Mouse (Mus musculus): Measurements from ENCODE around the gene Drd1. TPM values are rescaled to one million over a fixed set of nuclear protein-coding genes. Genes with fewer than 3 reads are reported as not detected.

Drd1 gene
- polyA plus RNA-seq, 1 experiment from 2014 or later = not detected

GRCm38 (mm10) chr13:54035541-54035940 lies 20.0 kb downstream of the Drd1 start:
- Histone ChIP-seq H3K9ac (ENCODE audit: low read depth, low read length) (no peak overlapping the region), H3K4me1 (ENCODE audit: control insufficient read depth, low read depth, low read length) (no peaks in the 10 kb centered on the region), H3K4me2 (ENCODE audit: low read depth, low read length) (no peak overlapping the region), H3K27ac (ENCODE audit: low read length) (no peak overlapping the region), H3K27me3 (ENCODE audit: control insufficient read depth, insufficient read depth, low read depth, low read length) (no peaks in the 10 kb centered on the region), H3K9me3 (replicated peaks; ENCODE audit: control insufficient read depth, low read length) (no peaks in the 10 kb centered on the region), H3K36me3 (ENCODE audit: control insufficient read depth, insufficient read depth) (no peaks in the 10 kb centered on the region), H3K4me3 (ENCODE audit: low read depth, low read length) (no peak overlapping the region)
- no peak for ATAC-seq (ENCODE audit: low read depth)
- WGBS (ENCODE audit: insufficient replicate concordance) = 46% methylated on average over 1 of the region's 1 CpGs

GRCm38 (mm10) chr13:54033653-54034052 lies 21.9 kb downstream of the Drd1 start:
- ATAC-seq (ENCODE audit: low read depth) = no peak
- 49% methylated on average over 4 of the region's 4 CpGs for WGBS (ENCODE audit: insufficient replicate concordance)
- no peaks in the 10 kb centered on the region for H3K27me3 ChIP-seq (ENCODE audit: control insufficient read depth, insufficient read depth, low read depth, low read length)

GRCm38 (mm10) chr13:54027079-54027478 lies 28.4 kb downstream of the Drd1 start:
- no peaks in the 10 kb centered on the region for H3K36me3 ChIP-seq (ENCODE audit: control insufficient read depth, insufficient read depth)
- ATAC-seq (ENCODE audit: low read depth) = no peak
- 69% methylated on average over 7 of the region's 7 CpGs for WGBS (ENCODE audit: insufficient replicate concordance)
- H3K4me3 ChIP-seq (ENCODE audit: low read depth, low read length) = no peak overlapping the region
- no peak overlapping the region for H3K4me2 ChIP-seq (ENCODE audit: low read depth, low read length)
- H3K9ac ChIP-seq (ENCODE audit: low read depth, low read length) = no peak overlapping the region
- no peaks in the 10 kb centered on the region for H3K27me3 ChIP-seq (ENCODE audit: control insufficient read depth, insufficient read depth, low read depth, low read length)
- no peak overlapping the region for H3K27ac ChIP-seq (ENCODE audit: low read length)
- no peaks in the 10 kb centered on the region for H3K4me1 ChIP-seq (ENCODE audit: control insufficient read depth, low read depth, low read length)
- H3K9me3 ChIP-seq (replicated peaks; ENCODE audit: control insufficient read depth, low read length) = no peaks in the 10 kb centered on the region

More at GRCm38 (mm10) chr13:54033653-54034052, 21.9 kb downstream of the Drd1 start:
- no peaks in the 10 kb centered on the region for H3K9me3 ChIP-seq (replicated peaks; ENCODE audit: control insufficient read depth, low read length)
- H3K4me2 ChIP-seq (ENCODE audit: low read depth, low read length) = no peak overlapping the region
- no peaks in the 10 kb centered on the region for H3K4me1 ChIP-seq (ENCODE audit: control insufficient read depth, low read depth, low read length)
- H3K9ac ChIP-seq (ENCODE audit: low read depth, low read length) = no peak overlapping the region
- H3K4me3 ChIP-seq (ENCODE audit: low read depth, low read length) = no peak overlapping the region
- H3K36me3 ChIP-seq (ENCODE audit: control insufficient read depth, insufficient read depth) = no peaks in the 10 kb centered on the region
- no peak overlapping the region for H3K27ac ChIP-seq (ENCODE audit: low read length)

- no peak overlapping the region for H3K4me3 ChIP-seq (ENCODE audit: low read depth, low read length)
- H3K27me3 ChIP-seq (ENCODE audit: control insufficient read depth, insufficient read depth, low read depth, low read length) = no peaks in the 10 kb centered on the region
- no peak overlapping the region for H3K4me2 ChIP-seq (ENCODE audit: low read depth, low read length)
- H3K36me3 ChIP-seq (ENCODE audit: control insufficient read depth, insufficient read depth) = no peaks in the 10 kb centered on the region
- H3K9ac ChIP-seq (ENCODE audit: low read depth, low read length) = no peak overlapping the region
- ATAC-seq (ENCODE audit: low read depth) = no peak
- H3K9me3 ChIP-seq (replicated peaks; ENCODE audit: control insufficient read depth, low read length) = no peaks in the 10 kb centered on the region
- 67% methylated on average over 5 of the region's 5 CpGs for WGBS (ENCODE audit: insufficient replicate concordance)
- no peaks in the 10 kb centered on the region for H3K4me1 ChIP-seq (ENCODE audit: control insufficient read depth, low read depth, low read length)
- no peak overlapping the region for H3K27ac ChIP-seq (ENCODE audit: low read length)
Measured at GRCm38 (mm10) chr13:54023311-54023710, 32.2 kb downstream of the Drd1 start.

- ATAC-seq (ENCODE audit: low read depth) = no peak
- H3K9ac ChIP-seq (ENCODE audit: low read depth, low read length) = no peak overlapping the region
- no peak overlapping the region for H3K27ac ChIP-seq (ENCODE audit: low read length)
- H3K4me3 ChIP-seq (ENCODE audit: low read depth, low read length) = no peak overlapping the region
- H3K27me3 ChIP-seq (ENCODE audit: control insufficient read depth, insufficient read depth, low read depth, low read length) = no peaks in the 10 kb centered on the region
- no peak overlapping the region for H3K4me2 ChIP-seq (ENCODE audit: low read depth, low read length)
- no peaks in the 10 kb centered on the region for H3K36me3 ChIP-seq (ENCODE audit: control insufficient read depth, insufficient read depth)
- no peaks in the 10 kb centered on the region for H3K9me3 ChIP-seq (replicated peaks; ENCODE audit: control insufficient read depth, low read length)
- H3K4me1 ChIP-seq (ENCODE audit: control insufficient read depth, low read depth, low read length) = no peaks in the 10 kb centered on the region
- 70% methylated on average over 4 of the region's 4 CpGs for WGBS (ENCODE audit: insufficient replicate concordance)
Measured at GRCm38 (mm10) chr13:54008716-54009115, 46.8 kb downstream of the Drd1 start.

Other genes starting within 250 kb of the Drd1 start
- gene Sfxn1, start 16.2 kb upstream of the Drd1 start, polyA plus RNA-seq (2015; fragmentation: Nextera tagmentation; extraction: Ambion mirVana) = 53.5 and 54.0 TPM in 2 replicates
- 0.02 and 0.08 TPM in 2 replicates for gene Hrh2, start 136.4 kb upstream of the Drd1 start, polyA plus RNA-seq (2015; fragmentation: Nextera tagmentation; extraction: Ambion mirVana)

All from liver, embryonic 16.5 days (tissue).